Mouse (Mus musculus): ENCODE data around the gene Stat5b.

The Stat5b gene

DNA sequence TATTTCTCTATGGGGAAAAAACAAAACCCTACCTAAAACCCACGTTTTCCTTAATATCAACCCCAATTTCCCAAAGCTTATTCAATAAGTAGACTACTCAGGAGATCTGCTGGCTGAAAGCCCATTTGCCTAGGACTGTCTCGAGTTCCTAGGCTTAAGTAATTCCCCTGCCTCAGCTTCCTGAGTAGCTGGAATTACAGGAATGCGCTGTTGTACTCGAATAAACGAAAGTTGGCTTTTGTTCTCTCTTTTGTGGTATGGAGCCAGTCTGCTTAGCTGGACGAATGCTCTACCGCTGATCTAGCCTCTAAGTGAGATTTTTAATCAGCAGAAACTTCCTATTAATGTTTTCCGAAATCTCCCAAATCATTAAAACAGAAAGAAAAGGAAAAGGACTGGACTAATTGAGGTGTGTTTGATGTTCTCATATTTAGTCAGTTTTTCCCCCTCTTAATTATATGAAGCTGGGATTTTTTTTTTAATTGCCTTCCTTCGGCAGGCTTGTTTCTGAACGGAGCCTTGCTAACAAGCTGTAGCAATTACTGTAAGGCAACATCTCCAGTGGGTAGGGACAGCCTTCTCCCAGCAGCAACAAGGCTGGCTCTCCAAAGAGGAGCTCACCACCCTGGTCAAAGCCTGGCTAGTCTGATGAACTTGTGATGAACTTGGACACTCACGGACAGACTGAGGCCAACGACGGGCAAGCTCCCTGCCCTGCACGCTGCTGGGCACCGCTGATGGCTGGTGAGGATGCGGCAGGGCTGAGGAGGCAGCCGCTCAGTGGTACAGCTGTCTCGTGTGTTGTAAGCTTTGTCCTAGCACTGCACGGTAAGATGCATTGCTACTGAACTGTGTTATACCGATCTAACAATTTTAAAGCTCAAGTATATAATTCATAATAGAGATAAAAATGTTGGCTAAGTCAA is 43.9 kb downstream of the Stat5b start:
- no peak for DNase-seq

- no peak for DNase-seq
Observed at GRCm38 (mm10) chr11:100805535-100805934, 45.0 kb downstream of the Stat5b start.

DNA sequence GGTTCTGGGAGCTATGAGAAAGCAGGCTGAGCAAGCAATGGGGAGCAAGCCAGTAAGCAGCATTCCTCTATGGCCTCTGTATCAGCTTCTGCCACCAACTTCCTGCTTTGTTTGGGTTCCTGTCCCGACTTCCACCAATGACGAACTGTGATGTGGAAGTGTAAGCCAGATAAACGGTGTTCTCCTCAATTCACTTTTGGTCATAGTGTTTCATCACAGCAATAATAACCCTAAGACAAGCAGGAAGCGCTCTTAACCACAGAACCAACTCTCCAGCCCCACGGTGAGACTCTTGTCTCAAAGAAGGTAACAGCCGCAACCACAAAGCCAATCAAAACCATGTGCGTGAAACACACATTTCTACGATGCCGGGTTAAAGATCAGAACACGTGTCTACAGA is 46.1 kb downstream of the Stat5b start:
- DNase-seq, result no peak

GRCm38 (mm10) chr11:100799426-100799825 is 51.1 kb downstream of the Stat5b start:
- DNase-seq, result peak; percentile 45

- DNase-seq, result no peak
Observed at GRCm38 (mm10) chr11:100796585-100796984, 53.9 kb downstream of the Stat5b start.

DNA sequence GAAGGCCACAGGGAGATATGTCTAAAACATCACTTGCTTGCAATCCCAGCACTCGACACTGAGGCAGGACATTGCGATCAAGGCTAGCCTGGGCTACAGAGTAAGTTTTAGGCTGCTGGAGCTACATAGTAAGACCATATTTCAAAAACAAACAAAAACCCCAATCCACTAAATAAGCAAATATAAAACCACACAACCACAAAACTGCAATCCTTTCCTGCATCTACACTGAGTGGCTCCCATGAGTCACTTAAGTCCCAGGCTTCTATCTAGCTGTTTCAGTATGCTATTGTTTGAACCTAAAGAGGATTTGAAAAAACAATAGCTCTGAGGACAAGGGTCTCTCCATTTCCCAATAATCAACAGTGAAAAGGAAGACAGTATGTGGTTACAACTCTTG is 55.1 kb downstream of the Stat5b start:
- DNase-seq, result no peak

DNA sequence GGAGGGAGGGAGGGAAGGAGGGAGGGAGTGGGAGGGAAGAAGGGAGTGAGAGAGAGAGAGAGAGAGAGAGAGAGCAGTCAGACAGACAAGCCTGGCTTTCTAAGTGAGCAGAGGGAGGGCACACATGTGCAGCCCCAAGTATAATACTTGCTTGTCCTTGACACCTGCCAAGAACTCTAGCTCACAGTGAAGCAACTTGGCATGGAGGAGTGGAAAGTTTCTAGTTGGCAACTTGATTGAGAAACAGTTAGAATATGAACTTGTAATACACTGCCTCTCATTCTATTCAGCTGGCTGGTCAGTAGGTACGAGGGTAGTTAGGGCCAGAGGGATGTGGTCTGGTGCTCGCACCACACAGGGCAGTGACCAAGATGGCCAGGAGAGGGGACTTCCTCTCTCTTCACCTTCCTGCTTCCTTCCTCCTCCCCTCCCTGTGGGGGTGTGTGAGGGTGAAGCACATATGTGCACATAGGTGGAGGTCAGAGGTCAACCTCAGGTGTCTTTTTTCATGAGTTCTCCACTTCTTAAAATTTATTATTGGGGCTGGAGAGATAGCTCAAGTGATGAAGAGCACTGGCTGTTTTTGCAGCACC is 59.0 kb downstream of the Stat5b start:
- DNase-seq, result peak; percentile 83

DNA sequence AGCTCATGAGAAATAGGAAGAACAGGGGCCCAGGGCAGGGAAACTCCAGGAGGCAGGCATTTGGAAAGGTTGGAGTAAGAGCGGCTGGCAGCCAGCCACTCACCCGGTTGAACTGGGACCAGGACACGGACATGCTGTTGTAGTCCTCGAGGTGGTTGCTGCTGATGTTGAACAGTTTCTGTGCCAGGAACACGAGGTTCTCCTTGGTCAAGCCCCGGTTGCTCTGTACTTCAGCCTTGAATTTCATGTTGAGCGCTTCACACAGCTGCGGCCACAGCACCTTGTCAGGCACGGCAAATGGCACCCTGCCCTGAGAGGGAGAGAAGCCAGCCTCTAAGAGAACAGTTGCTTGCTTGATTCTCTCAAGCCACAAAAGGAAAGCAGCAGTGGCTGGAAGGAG is 59.9 kb downstream of the Stat5b start:
- DNase-seq, result peak; percentile 93

DNA sequence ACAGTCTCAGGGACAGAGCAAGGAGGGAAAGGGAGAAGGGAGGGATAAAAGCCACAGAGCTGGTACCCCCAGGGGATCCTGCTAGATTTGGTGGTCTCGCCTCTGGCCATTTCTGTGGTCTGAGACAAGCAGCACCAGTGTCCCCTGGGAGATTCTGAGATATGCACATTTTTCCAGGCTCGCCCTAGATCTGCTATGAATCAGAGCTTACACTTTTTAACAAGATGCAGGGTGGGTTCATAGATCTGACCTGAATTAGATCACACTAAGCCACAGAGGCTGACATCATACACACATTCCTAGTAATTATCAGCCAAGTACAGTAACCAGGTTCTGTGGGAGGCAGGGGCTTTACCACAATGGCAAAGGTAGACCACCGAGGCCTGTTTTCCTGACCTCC is 60.8 kb downstream of the Stat5b start:
- no peak for DNase-seq

GRCm38 (mm10) chr11:100785774-100786173 is 64.8 kb downstream of the Stat5b start:
- DNase-seq, result no peak

DNA sequence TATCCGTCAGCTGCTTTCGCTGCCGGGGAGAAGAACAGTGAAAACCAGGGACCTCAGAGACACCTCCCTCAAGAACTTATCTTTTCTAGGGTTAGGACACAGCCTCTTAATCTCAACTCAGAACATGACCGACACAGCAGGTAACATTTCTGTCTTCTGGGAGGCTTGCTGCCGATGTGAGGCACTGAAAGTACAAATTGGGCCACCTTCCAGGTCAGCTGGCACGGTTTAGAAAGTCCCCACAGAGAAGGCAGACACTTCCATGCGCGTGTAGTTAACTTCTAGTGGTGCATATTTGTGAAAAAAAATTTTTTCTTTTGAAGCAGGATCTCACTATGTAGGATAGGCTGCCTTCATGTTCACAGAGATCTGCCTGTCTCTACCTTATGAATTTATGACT is 66.2 kb downstream of the Stat5b start:
- DNase-seq, result no peak

GRCm38 (mm10) chr11:100782568-100782967 is 68.0 kb downstream of the Stat5b start:
- peak; percentile 91 for DNase-seq

- DNase-seq, result no peak
Observed at GRCm38 (mm10) chr11:100781763-100782475, 68.6 kb downstream of the Stat5b start.

DNA sequence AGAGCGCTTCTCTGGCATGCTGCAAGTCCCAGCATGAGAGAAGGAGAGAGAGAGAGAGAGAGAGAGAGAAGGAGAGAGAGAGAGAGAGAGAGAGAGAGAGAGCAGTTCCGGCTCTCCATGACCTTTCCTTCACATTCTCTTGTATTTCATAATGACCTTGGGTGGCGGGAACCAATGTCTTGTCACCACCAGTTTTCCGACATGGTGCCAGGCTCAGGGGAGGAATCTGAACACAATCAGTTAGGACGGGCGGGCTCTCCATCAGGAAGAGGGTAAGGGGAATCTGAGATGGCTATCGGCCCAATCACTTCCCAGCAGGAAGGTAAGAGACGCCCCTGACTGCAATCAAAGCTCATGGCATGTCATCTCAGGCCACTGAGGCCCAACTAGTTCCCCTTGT is 70.3 kb downstream of the Stat5b start:
- no peak for DNase-seq

GRCm38 (mm10) chr11:100778069-100778468 is 72.5 kb downstream of the Stat5b start:
- no peak for DNase-seq

DNA sequence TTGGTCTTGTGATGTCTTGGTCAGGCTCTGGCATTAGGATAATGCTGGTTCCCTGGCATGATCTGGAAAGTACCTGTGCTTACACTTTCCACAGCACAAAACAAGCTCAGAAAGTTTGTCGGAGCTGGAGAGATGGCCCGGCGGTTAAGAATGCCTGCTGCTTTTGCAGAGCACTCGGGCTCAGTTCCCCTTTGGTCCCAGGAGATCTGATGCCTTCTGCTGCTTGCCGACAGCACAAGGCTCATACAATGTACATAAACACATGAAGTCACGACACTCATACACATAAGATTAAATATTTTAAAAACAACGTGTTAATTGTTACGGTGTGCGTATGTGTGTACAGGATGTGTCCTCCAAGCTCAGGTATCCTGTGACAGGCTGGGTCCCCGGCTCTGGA is 74.6 kb downstream of the Stat5b start:
- DNase-seq, result no peak

DNA sequence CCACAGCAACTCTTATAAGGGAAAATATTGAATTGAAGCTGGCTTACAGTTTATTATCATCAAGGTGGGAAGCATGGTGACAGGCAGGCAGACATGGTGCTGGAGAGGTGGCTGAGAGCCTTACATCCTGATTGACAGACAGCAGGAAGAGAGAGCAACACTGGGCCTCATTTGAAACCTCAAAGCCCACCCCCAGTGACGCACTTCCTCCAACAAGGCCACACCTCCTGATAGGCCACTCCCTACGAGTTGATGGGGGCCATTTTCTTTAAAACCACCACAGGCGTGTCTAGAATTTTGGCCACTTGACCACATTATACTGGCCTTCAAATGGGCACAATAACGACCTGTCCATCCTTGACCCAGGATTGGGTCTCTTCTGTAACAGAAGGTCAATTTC is 76.3 kb downstream of the Stat5b start:
- no peak for DNase-seq

- peak; percentile 90 for DNase-seq
Observed at GRCm38 (mm10) chr11:100770646-100771408, 79.7 kb downstream of the Stat5b start, which contains the start of gene Ghdc. Gene Ghdc (minus strand): TSS chr11:100770957.

DNA sequence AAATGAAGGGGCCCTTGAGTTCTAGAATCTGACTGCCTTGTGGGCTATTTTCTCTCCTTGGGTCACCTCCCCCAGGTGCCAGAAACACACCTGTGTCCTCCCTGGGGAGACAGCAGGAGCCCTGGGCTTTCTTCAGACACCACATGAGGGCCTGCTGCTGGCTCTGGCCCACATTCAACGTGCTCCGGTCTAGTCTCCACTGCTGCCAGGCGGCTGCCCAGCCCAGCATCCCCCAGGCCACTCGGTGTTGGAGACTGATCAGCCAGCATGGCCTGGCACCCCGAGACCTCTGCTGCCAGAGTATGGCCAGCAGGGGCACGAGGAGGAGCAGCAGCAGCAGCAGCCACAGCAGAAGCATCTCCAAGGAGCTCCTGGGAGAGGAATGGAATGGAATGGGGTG is 80.5 kb downstream of the Stat5b start:
- DNase-seq, result no peak

DNA sequence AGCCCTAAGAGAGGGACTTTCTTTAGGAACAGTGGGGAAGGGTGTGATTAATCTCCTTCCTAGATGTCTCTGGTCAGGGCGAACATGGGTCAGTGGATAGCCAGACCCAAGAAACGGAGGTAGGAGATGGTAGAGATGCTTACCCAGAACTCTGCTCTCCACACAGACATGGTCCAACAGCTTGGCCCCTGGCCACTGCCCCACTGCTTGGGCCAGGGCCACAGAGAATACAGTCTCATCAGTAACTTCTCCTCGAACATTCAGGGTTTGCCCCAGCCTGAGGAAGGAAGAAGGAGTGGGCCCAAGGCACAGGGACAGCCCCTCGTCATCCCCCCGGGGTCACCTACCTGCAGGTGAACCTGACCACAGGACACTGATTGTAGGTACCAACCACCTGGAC is 82.7 kb downstream of the Stat5b start:
- peak; percentile 54 for DNase-seq

DNA sequence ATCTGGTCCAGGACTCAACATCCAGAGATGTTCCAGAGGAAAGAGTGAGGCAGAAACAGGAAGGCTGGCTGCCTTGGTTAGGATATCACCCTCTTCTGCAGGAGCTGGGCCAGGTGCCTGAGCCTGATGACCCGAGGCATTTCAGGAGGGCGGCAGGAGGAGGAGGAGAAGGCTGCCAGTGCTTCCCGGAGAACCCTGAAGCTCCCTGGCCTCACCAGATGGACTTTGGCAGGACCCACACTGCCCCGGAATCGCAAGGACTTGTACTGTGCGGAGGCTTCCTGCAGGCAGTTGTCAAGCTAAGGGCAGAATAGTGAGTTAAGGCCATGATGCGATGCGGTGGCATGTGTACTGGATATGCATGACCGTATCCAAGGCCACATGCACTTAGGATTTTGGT is 83.8 kb downstream of the Stat5b start:
- peak; percentile 74 for DNase-seq

DNA sequence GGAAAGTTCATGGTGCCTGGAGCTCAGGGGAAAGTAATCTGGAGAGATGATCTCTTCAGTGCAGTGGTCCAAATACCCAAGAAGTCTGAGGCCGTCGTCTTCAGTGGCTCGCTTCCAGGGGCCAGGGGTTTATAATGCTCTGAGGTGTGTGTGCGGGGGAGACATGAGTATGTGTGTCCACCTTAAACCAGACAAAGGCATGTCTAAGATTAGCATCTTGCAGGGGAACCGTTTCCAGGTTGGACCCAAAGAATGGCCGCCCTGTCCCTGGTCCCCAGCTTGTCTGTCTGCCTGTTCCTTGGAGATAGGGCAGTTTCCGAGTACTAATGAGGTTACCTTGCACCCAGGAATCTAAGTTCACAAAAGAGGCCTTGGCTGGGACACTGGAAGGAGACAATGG is 87.7 kb downstream of the Stat5b start, which contains the start of gene Hcrt:
Gene Hcrt (minus strand): TSS at position 101 of the 400 bp plus-strand sequence.
- DNase-seq, result no peak

DNA sequence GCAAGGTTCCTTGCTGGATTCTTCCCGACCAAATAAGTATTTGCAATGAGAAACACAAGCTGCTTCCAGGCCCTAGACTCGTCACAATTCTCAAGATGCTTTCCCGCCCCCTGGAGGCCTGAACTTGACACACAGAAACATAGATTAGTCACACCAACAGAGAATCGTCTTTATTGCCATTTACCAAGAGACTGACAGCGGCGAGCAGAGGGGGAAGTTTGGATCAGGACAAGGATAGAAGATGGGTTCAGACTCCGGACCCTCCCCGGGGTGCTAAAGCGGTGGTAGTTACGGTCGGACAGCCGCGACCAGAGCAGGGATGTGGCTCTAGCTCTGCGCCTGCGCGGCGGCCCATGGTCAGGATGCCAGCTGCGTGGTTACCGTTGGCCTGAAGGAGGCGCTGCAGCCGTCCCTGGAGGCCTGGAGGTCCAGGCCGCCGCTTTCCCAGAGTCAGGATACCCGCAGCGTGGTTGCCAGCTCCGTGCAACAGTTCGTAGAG is 88.9 kb downstream of the Stat5b start:
- DNase-seq, result peak; percentile 84
